Mouse (Mus musculus) lung, postnatal 0 days (tissue): Measurements from ENCODE around the gene Cd109.
A peak's percentile ranks its signal among the peaks of the same experiment; 100 is the strongest.

Experiments used
- CTCF ChIP-seq: IDR thresholded peaks from 2 replicates; pipeline ENCODE4 v1.5.1; 2016; ENCODE audit warnings: antibody characterized with exemption, mild to moderate bottlenecking
- EP300 ChIP-seq: IDR thresholded peaks from 2 replicates; pipeline ENCODE4 v1.6.1; 2016; ENCODE audit warnings: antibody characterized with exemption, mild to moderate bottlenecking, control low read depth

DNA sequence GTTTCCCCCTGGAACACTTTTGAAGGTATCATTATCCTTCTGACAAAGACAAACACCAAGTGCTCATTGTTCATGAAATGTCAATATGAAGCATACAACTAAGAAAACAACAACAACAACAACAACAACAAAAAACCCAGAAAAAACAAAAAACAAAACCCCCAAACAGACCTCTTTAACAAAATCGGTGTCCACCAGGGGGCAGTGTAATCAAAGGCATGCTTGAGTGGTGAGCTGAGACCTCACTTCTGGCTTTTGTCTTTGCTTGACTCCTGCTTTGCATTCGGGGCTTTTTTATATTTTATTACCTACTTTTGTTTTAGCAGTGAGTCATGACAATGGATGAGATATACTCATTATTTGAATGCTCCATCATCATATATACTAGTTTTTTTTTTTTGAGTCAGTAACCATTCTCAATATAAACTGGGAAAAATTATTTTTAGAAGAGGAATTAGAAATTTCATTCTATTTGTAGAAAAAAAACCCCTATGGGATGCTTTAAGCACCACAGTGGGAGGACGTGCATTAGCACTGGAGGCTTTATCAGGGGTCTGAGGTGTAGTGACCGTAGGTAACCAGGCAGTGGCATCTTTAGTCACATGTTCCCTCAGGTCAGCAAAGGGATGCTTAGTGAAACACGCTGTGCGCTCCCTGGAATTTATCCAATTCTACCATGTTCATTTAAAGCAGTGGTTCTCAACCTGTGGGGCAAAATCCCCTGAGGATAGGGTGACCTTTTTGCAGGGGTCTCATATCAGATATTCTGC lies 30.8 kb downstream of the Cd109 start:
- TF ChIP-seq EP300 (no peak), CTCF (peak; percentile 77)
